Mouse (Mus musculus): Measurements from ENCODE around the gene Timm29.

DNA sequence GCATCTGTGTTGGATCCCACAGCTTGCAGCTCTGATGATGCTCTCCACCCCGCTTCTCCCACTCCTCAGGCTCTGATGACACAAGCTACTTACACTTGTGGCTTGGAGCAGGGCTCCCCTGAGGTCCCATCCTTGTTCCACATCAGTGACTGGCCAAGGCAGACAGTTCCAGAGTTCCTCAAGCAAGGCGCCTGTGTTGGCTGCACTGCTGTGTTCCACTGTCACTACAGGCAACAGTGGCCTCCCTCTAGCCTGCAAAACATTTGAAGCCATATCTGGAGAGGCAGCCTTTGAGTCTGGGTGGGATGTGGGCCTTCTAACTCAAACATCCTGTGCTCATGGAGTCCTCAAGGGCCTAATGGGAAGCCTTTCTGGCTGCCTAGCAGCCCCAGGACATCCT is 35.5 kb upstream of the Timm29 start:
- TF ChIP-seq POLR2A (IDR thresholded peaks at IDR 0.05; ENCODE audit: low read depth, low read length) (no peak), CTCF (IDR thresholded peaks at IDR 0.05; ENCODE audit: extremely low read depth, insufficient read length, insufficient replicate concordance, low read depth, low read length) (no peak)

Data from small intestine, adult 2 months (tissue).